Mouse (Mus musculus) mouse embryonic stem cell (cell line): ENCODE data around the gene Ablim1.

Source experiments
- in situ Hi-C, 2 experiments: fragments of 300-500 bp; cut with MboI; formaldehyde crosslinking; loops; 1 replicate in 1 of 2; 3 replicates in 1 of 2; pipeline ENCODE4 v1.14.3; 2019 to 2020; ENCODE audit warnings: low sequenced_read_pairs in 2 of 2, low pct_unique_long_range_greater_than_20kb in 1 of 2, mixed read lengths in 1 of 2; ENCODE audit not compliant: unreplicated experiment in 1 of 2

The Ablim1 gene

DNA sequence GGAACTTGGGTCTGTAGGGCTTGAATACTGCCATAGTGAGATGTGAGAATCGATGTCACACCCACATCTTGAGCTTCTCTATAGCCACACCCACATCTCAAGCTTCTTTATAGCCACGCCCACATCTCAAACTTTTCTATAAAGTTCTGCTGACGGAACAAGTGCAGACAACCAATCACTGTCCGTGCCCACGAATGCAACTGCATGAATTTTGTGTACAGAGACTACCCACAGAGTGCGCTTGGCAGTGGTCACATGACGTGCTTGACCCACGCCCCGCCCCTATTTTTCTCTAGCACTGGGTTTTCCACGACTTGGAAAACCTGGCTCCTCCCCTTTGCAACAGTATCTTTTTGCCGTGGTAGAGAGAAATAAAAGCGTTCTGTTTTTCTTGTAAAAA is 71.5 kb downstream of the Ablim1 start:
- in situ Hi-C loops, result no loop called here

DNA sequence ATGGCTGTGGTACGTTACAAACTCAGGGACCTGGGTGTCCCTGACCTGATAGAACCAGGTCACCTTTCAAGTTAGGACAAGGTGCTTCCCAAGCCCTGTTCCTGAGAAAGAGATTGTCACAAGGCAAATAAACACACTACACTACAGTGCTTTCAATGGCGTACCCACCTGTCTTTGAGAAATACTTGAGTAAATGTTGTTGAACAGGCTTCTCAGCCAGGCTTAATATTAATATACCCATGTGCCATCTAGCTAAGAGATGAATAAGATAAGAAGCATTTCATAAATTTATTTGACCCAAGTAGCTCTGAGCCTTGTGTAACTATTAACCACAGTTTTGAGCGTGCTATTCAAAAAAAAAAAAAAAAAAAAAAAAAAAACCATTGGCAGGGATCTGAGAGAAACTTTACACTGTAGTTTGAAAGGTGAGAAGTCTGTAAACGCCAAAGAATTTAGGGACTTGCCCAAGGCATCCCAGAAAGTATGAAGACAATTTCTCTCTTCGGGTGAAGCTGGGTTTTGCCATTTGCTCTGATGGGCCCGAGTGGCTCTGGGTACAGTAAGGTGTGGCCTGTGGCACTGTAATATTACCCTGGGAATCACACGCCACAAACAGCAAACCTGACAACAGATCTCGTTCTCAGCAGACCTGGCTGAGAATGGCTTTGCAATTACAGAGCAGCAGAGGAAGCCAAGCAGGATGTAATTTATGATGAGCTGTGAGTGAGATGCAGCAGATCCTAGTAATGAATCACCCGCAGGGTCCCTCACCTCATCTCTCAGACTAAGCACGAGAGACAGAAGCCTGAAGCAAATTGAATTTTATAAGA is 73.1 kb downstream of the Ablim1 start:
- in situ Hi-C loops, result no loop called here

GRCm38 (mm10) chr19:57240259-57240658 is 74.5 kb downstream of the Ablim1 start:
- in situ Hi-C loops, result no loop called here

DNA sequence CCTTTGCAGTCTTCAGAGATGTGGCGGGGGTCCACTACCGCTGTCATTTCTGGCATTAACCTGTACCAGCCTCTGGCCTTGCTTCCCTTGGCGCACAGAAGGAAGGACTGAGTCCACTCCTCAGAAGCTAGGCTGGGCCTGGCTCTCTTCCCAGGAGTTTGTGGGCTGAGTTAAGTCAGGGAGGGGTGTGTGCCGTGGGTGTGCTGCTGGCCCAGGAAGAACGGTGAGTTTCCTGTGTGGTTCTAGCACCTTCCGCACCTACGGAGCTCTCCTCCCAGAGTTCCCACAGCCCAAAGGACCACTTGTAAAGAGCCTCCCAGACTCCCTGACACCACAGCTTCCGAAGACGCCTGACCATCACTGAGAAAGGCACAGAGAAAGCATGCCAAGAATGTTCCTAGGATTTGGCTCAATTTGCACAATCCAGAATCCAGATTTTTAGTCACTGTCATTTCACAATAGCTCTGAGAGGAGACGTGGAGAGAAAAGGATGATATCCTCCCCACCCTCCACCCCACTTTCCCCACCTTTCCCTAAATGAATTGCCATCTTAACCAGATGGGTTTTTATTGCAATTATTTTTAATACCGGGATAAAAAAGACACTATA is 75.4 kb downstream of the Ablim1 start:
- in situ Hi-C loops, result no loop called here

- in situ Hi-C loops, result no loop called here
These were observed 76.3 kb downstream of the Ablim1 start for GRCm38 (mm10) chr19:57238461-57238860.

- in situ Hi-C loops, result no loop called here
These were observed 77.2 kb downstream of the Ablim1 start for GRCm38 (mm10) chr19:57237534-57237933.

GRCm38 (mm10) chr19:57236647-57237046 is 78.1 kb downstream of the Ablim1 start:
- in situ Hi-C loops, result no loop called here

GRCm38 (mm10) chr19:57235931-57236330 is 78.8 kb downstream of the Ablim1 start:
- in situ Hi-C loops, result no loop called here

DNA sequence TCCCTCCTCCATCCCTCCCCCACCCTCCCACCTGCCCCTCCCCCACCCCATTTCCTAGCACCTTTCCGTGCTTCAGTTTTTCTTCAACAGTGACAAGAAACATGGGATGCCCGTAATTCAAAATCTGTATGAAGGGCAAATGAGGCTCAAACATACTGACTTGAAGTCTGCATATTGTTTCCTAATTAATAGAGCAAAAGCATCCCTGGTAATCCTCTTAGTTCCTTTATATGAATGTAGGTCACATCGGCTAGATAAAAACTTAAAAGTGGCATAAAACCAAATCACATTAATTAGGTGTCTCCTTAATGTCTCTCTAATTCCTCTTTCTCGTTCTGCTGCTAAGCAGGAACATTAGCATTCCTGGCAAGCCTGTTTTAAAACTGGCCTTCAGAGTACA is 83.7 kb downstream of the Ablim1 start:
- in situ Hi-C loops, result no loop called here

GRCm38 (mm10) chr19:57229161-57229560 is 85.6 kb downstream of the Ablim1 start:
- in situ Hi-C loops, result no loop called here

GRCm38 (mm10) chr19:57228576-57228975 is 86.1 kb downstream of the Ablim1 start:
- in situ Hi-C loops, result no loop called here

DNA sequence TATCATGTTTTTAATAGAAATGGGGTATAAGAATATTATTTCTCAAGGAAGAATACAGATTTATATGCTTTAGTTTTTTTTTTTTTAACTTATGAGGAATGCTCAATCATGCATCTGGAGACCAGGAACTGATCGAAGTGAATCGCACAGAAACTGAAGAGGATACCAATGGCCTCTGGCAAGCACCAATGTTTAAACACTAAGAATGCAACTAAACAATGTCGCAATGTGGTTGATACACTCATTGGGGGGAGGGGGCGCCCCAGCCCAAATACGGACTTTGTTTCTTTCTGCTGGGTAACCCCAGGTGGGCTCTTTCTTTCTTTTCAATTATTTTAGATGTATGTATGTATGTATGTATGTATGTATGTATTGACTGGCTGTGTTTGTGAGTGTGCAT is 90.3 kb downstream of the Ablim1 start:
- in situ Hi-C loops, result no loop called here

- in situ Hi-C loops, result no loop called here
These were observed 91.0 kb downstream of the Ablim1 start for GRCm38 (mm10) chr19:57223686-57224085.

DNA sequence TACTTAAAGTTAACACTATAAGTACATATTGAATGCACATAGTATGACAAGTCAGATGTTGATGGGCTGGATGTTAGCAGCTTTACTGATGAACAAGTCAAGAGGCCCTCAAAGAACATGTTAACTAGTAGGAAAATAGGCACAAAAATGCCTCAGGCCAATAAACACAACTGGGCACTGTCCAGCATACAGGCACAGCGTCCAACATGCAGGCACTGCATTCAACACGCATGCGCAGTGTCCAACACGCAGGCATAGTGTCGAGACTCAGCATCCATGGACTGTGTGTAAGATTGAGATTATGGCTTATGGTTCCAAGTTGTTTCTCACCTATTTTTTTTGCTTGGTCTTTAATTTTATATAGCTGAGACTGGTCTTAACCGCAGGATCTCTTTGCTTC is 92.1 kb downstream of the Ablim1 start:
- in situ Hi-C loops, result no loop called here

DNA sequence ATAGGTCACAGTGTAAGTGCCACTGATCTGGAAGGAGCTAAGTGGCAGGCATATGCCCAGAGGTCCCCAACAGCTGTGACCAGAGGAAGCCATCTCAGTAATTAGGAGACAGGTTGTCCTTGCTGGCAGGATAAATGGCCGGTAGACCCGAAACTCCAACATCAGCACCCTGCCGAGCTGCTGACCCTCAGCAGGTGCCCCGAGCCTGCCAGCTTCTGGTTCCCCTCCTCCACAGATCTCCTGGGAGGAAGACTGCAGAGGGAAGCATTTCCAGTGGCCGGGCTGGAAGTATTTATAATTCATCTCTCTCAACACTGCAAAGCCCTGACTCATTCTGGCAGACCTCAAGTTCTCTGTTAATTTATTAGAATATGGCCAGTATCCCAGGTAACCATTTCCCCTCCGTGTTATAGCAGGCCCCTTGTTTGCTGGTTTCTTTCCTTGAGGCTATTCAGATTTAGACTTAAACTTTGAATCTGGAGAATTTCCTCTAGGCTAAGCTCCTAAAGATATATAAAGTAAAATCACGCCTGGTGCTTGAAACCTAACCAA is 93.0 kb downstream of the Ablim1 start:
- in situ Hi-C loops, result no loop called here

GRCm38 (mm10) chr19:57219758-57220157 is 95.0 kb downstream of the Ablim1 start:
- in situ Hi-C loops, result no loop called here

GRCm38 (mm10) chr19:57217161-57217560 is 97.6 kb downstream of the Ablim1 start:
- in situ Hi-C loops, result no loop called here

GRCm38 (mm10) chr19:57215527-57215926 is 99.2 kb downstream of the Ablim1 start:
- in situ Hi-C loops, result no loop called here

GRCm38 (mm10) chr19:57212406-57212805 is 102.3 kb downstream of the Ablim1 start:
- in situ Hi-C loops, result no loop called here
